In the genomic region with DNA sequence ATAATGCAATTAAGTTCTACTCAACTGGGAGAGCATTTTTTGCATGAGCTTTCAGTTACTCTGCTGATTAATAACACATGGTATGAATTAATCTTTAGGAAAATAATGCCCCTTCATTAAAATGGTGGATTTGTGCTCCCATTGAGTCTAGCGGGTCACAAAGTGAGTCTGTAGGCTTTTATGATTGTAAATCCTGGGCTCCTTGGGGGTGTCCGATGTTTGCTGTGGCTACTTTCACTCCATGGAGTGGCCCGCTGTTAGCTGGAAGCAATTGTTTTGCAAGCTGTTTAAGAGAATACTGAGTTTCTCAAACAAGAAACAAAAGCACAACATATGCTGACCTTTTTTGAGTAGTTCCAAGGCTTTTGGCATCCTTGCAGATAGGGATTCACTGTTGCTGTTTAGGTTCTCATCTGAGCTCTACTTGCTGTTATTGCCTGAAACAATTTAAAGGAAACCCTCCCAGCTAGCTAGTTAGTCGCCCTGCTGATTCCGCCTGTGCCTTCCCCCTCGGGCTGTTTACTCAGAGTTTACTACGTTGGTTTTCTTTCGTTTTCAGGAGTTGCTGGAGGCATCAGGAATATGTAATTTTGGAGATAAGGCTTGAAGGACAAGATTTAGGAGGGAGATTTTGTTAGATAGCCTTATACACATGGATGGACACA, we compare ENCODE assay signal across 9 mouse cellular contexts. TPM values are rescaled to one million over a fixed set of nuclear protein-coding genes. Genes with fewer than 3 reads are reported as not detected.
DNase-seq lines count a peak whose midpoint lies in the region; ATAC-seq and TF ChIP-seq lines count a peak whose summit lies in the region.
"Had no signal": no experiment of that assay in that cellular context is flagged by ENCODE, and none has a peak within 500 bp of the region (broad histone marks: within the 10 kb centered on the region; RNA-seq: fewer than 3 reads in every experiment).

No protein-coding gene starts in this region.

- 14% methylated on average over 8 of the region's 8 CpGs for WGBS in midbrain, embryonic 13.5 days

- H3K9me3 ChIP-seq in midbrain, embryonic 13.5 days, result no peaks in the 10 kb centered on the region

- H3K27ac ChIP-seq in gastrocnemius, adult 2 months, result peak overlapping the region; percentile 66
- peak overlapping the region; percentile 39; the same call in 1 of the 2 replicates for H3K27ac ChIP-seq in midbrain, embryonic 13.5 days

- peak overlapping the region; percentile 93 for H3K4me2 ChIP-seq in midbrain, embryonic 13.5 days (replicated peaks)

- no peaks in the 10 kb centered on the region for H3K36me3 ChIP-seq in midbrain, embryonic 13.5 days

- TF ChIP-seq CTCF in gastrocnemius, adult 2 months (IDR thresholded peaks at IDR 0.05), result no peak

- peak overlapping the region; percentile 98 for H3K4me3 ChIP-seq in gastrocnemius, adult 2 months
- peak overlapping the region; percentile 97 for H3K4me3 ChIP-seq in midbrain, embryonic 13.5 days (replicated peaks)

- peaks cover 39% of the 10 kb centered on the region for H3K4me1 ChIP-seq in midbrain, embryonic 13.5 days (replicated peaks)

- DNase-seq in gastrocnemius, adult 2 months, result no peak
- DNase-seq in gastrocnemius, postnatal 14 days, result no peak
- peak; percentile 56 for DNase-seq in Muller cell, postnatal 12 days (ENCODE audit: inconsistent ontology term)
- peak; percentile 43 for DNase-seq in forelimb bud, embryonic 11.5 days (ENCODE audit: low read depth, low spot score)
- no peak for DNase-seq in gastrocnemius, postnatal 10 days
- DNase-seq in layer of hippocampus, postnatal 25 days (ENCODE audit: extremely low spot score in 1 of 2, low spot score in 1 of 2), result no peak
- DNase-seq: gastrocnemius, postnatal 25 days had no signal

- no peak for ATAC-seq in midbrain, embryonic 13.5 days
- no peak for ATAC-seq in frontal cortex, adult (ENCODE audit: low TSS enrichment)

- H3K9ac ChIP-seq in midbrain, embryonic 13.5 days (replicated peaks), result peak overlapping the region; percentile 98

- intact Hi-C loops in gastrocnemius, adult 2 months (cut with DNase I), result no loop called here
- intact Hi-C loops in gastrocnemius, postnatal 14 days (cut with DNase I; ENCODE audit: low total_unique reads), result no loop called here

- no peaks in the 10 kb centered on the region for H3K27me3 ChIP-seq in midbrain, embryonic 13.5 days

RNA-seq across cellular contexts. Expression of a gene that starts 2.6 kb away (rescaled TPM):
- 1 to 10 TPM; 6.0 to 7.0 TPM for total RNA-seq in gastrocnemius, adult 2 months (2021)
- total RNA-seq in gastrocnemius, postnatal 14 days (2021), result 1 to 10 TPM; 6.5 to 9.1 TPM
- polyA plus RNA-seq in midbrain, embryonic 13.5 days (2015; fragmentation: Nextera tagmentation; extraction: Ambion mirVana), result 13.2 TPM in 2 replicates
- total RNA-seq in gastrocnemius, postnatal 10 days (2021), result 10 to 100 TPM; 10.1 to 11.7 TPM
- 10 to 100 TPM; 45.2 to 45.7 TPM for total RNA-seq in layer of hippocampus, postnatal 25 days (2021)

Comparison
In these comparisons a context has a peak if more than half of its experiments do, and no peak if none do; other contexts are left out.
1. DNase-seq: peak in Muller cell, postnatal 12 days (single experiment) and forelimb bud, embryonic 11.5 days (single experiment); none in gastrocnemius, adult 2 months (single experiment), gastrocnemius, postnatal 14 days (single experiment), gastrocnemius, postnatal 10 days (single experiment) and layer of hippocampus, postnatal 25 days (0 of 2).